Mouse (Mus musculus) embryonic stem cell, embryonic (primary cell): Measurements from ENCODE around the gene Nelfb.

Experiments used
- CTCF ChIA-PET, 4 experiments: fragments of 300-600 bp in 2 of 4; fragments of 350-600 bp in 2 of 4; sonication (Branson Sonifier 250); formaldehyde crosslinking; loops; one replicate each; lab custom pipeline; 2022; ENCODE audit warnings: inconsistent platforms in 2 of 4; lab: Charles Lee
- POLR2A ChIA-PET, 4 experiments: fragments of 300-600 bp in 2 of 4; fragments of 350-600 bp in 2 of 4; sonication (Branson Sonifier 250); formaldehyde crosslinking; loops; one replicate each; lab custom pipeline; 2022; ENCODE audit warnings: antibody characterized with exemption in 4 of 4, inconsistent platforms in 1 of 4; lab: Charles Lee

Nelfb gene

GRCm38 (mm10) chr2:25181891-25182397, 29.3 kb downstream of the Nelfb start:
- ChIA-PET POLR2A (interaction anchor here in 1 of 4 experiments (2.8 kb wide), 1 partner anchor 43 kb away, joined by 34 read pairs; the partner anchor contains the start of gene Tubb4b), CTCF (no interaction called here)

GRCm38 (mm10) chr2:25180973-25181890, 30.1 kb downstream of the Nelfb start:
- POLR2A ChIA-PET, result interaction anchor here (0.5 to 4.2 kb wide), 79 partner anchors 9 to 376 kb away, joined by 3 to 52 read pairs (median 5); partner anchors contain the start of genes Tor4a (in 3 of the 4), Tprn (in 3 of the 4), Tubb4b (in 3 of the 4) and AL732309.1 (in 2 of the 4)
- CTCF ChIA-PET, result interaction anchor here (0.5 to 2.4 kb wide), 39 partner anchors 9 to 1445 kb away, joined by 3 to 16 read pairs (median 3); partner anchors contain the start of genes Tor4a (in 2 of the 4), Ajm1 (in 1 of the 4), Arrdc1 (in 1 of the 4) and Grin1 (in 1 of the 4)

- ChIA-PET POLR2A (interaction anchor here (0.5 to 4.2 kb wide), 79 partner anchors 9 to 377 kb away, joined by 3 to 52 read pairs (median 5); partner anchors contain the start of genes Tor4a (in 3 of the 4), Tprn (in 3 of the 4), Tubb4b (in 3 of the 4) and AL732309.1 (in 2 of the 4)), CTCF (interaction anchor here (0.5 to 2.4 kb wide), 41 partner anchors 10 to 1446 kb away, joined by 3 to 16 read pairs (median 3); partner anchors contain the start of genes Tor4a (in 2 of the 4), Ajm1 (in 1 of the 4), Anapc2 (in 1 of the 4) and Arrdc1 (in 1 of the 4))
These were observed 30.8 kb downstream of the Nelfb start, which contains the start of gene Nrarp for GRCm38 (mm10) chr2:25180478-25180903. Gene Nrarp, plus strand, starts transcription at chr2:25180758.

GRCm38 (mm10) chr2:25179566-25180217, 31.6 kb downstream of the Nelfb start:
- POLR2A ChIA-PET, result interaction anchor here (0.6 to 4.2 kb wide), 49 partner anchors 8 to 377 kb away, joined by 3 to 52 read pairs (median 7); partner anchors contain the start of genes Tor4a (in 3 of the 4), Tprn (in 3 of the 4), Tubb4b (in 3 of the 4) and Anapc2 (in 2 of the 4)
- CTCF ChIA-PET, result interaction anchor here (0.6 to 2.4 kb wide), 20 partner anchors 14 to 562 kb away, joined by 3 to 16 read pairs (median 4); partner anchors contain the start of genes Anapc2 (in 1 of the 4), Grin1 (in 1 of the 4), Ssna1 (in 1 of the 4) and Tor4a (in 1 of the 4)

GRCm38 (mm10) chr2:25178285-25178972, 32.9 kb downstream of the Nelfb start:
- ChIA-PET CTCF (interaction anchor here in 2 of 4 experiments (0.6 to 2.4 kb wide), 4 partner anchors 14 to 101 kb away, joined by 3 to 7 read pairs (median 5); no protein-coding TSS in a partner anchor), POLR2A (interaction anchor here in 3 of 4 experiments (0.8 to 6.2 kb wide), 16 partner anchors 9 to 243 kb away, joined by 3 to 52 read pairs (median 6); partner anchors contain the start of genes Tor4a (in 2 of the 3), Arrdc1 (in 1 of the 3) and Sapcd2 (in 1 of the 3))

- ChIA-PET CTCF (interaction anchor here in 3 of 4 experiments (0.5 to 2.7 kb wide), 7 partner anchors 20 to 251 kb away, joined by 3 to 7 read pairs (median 4); partner anchors contain the start of genes Abca2 (in 1 of the 3) and Tprn (in 1 of the 3)), POLR2A (interaction anchor here in 2 of 4 experiments (0.8 to 6.2 kb wide), 13 partner anchors 7 to 242 kb away, joined by 3 to 52 read pairs (median 5); partner anchors contain the start of genes Arrdc1 (in 1 of the 2) and Tor4a (in 1 of the 2))
These were observed 33.6 kb downstream of the Nelfb start for GRCm38 (mm10) chr2:25177685-25178084.

GRCm38 (mm10) chr2:25177076-25177475, 34.2 kb downstream of the Nelfb start:
- CTCF ChIA-PET, result interaction anchor here in 2 of 4 experiments (0.8 to 2.7 kb wide), 5 partner anchors 19 to 251 kb away, joined by 3 to 7 read pairs (median 5); partner anchors contain the start of gene Abca2 (in 1 of the 2)
- POLR2A ChIA-PET, result interaction anchor here in 2 of 4 experiments (1.0 to 6.2 kb wide), 7 partner anchors 8 to 242 kb away, joined by 3 to 27 read pairs (median 5); partner anchors contain the start of genes Arrdc1 (in 1 of the 2) and Grin1 (in 1 of the 2)

- ChIA-PET CTCF (interaction anchor here in 1 of 4 experiments (2.4 to 2.7 kb wide), 2 partner anchors 19 to 103 kb away, joined by 5 to 6 read pairs; no protein-coding TSS in a partner anchor), POLR2A (interaction anchor here in 2 of 4 experiments (0.9 to 6.2 kb wide), 5 partner anchors 8 to 142 kb away, joined by 3 to 27 read pairs (median 3); partner anchors contain the start of genes Grin1 (in 1 of the 2) and Tubb4b (in 1 of the 2))
These were observed 34.7 kb downstream of the Nelfb start for GRCm38 (mm10) chr2:25176573-25176972.

- POLR2A ChIA-PET, result interaction anchor here in 3 of 4 experiments (0.5 to 6.2 kb wide), 6 partner anchors 11 to 963 kb away, joined by 3 to 27 read pairs (median 4); partner anchors contain the start of genes AL732309.1 (in 1 of the 3) and Tubb4b (in 1 of the 3)
- CTCF ChIA-PET, result interaction anchor here in 2 of 4 experiments (1.5 to 2.7 kb wide), 2 partner anchors 18 kb away, joined by 3 to 6 read pairs; no protein-coding TSS in a partner anchor
These were observed 35.6 kb downstream of the Nelfb start for GRCm38 (mm10) chr2:25175690-25176078.

GRCm38 (mm10) chr2:25174866-25175689, 36.2 kb downstream of the Nelfb start:
- ChIA-PET CTCF (interaction anchor here in 2 of 4 experiments (0.6 to 2.7 kb wide), 4 partner anchors 11 to 104 kb away, joined by 3 to 6 read pairs (median 3); no protein-coding TSS in a partner anchor), POLR2A (interaction anchor here in 3 of 4 experiments (1.0 to 6.2 kb wide), 5 partner anchors 11 to 72 kb away, joined by 3 to 27 read pairs (median 5); partner anchors contain the start of genes AL732309.1 (in 1 of the 3) and Tubb4b (in 1 of the 3))

GRCm38 (mm10) chr2:25173821-25174220, 37.5 kb downstream of the Nelfb start:
- ChIA-PET CTCF (interaction anchor here in 2 of 4 experiments (1.1 to 1.3 kb wide), 2 partner anchors 11 to 12 kb away, joined by 3 read pairs; no protein-coding TSS in a partner anchor), POLR2A (interaction anchor here in 3 of 4 experiments (0.6 to 6.2 kb wide), 5 partner anchors 10 to 51 kb away, joined by 3 to 27 read pairs (median 6); partner anchors contain the start of gene Tubb4b (in 1 of the 3))

- POLR2A ChIA-PET, result interaction anchor here in 2 of 4 experiments (1.3 to 6.2 kb wide), 2 partner anchors 8 to 15 kb away, joined by 3 to 27 read pairs; no protein-coding TSS in a partner anchor
- CTCF ChIA-PET, result no interaction called here
These were observed 38.7 kb downstream of the Nelfb start for GRCm38 (mm10) chr2:25172629-25173028.

GRCm38 (mm10) chr2:25171769-25172153, 39.5 kb downstream of the Nelfb start:
- ChIA-PET POLR2A (interaction anchor here in 3 of 4 experiments (0.5 to 1.7 kb wide), 14 partner anchors 9 to 264 kb away, joined by 3 to 8 read pairs (median 3); partner anchors contain the start of genes Nrarp (in 3 of the 3) and Tubb4b (in 1 of the 3)), CTCF (interaction anchor here in 2 of 4 experiments (0.5 to 1.6 kb wide), 2 partner anchors 14 to 1088 kb away, joined by 5 to 6 read pairs; no protein-coding TSS in a partner anchor)
